Mouse (Mus musculus): ENCODE measurements at regions not wholly inside any gene's neighbourhood (a gene's known extent, or its start where the extent isn't known, plus 50 kb on each side); places are given as distances from the start of the nearest gene placed in this dataset.
"Not testable (repeated sequence)": the region's sequence is repeated elsewhere in the genome, so short reads cannot be mapped to it uniquely, and the experiment has no call there.

- DNase-seq (ENCODE audit: low spot score in 2 of 2), result peak; percentile 35 to 39
Observed at GRCm38 (mm10) chr16:22327386-22327785, 61.6 kb upstream of the Tra2b start.

DNA sequence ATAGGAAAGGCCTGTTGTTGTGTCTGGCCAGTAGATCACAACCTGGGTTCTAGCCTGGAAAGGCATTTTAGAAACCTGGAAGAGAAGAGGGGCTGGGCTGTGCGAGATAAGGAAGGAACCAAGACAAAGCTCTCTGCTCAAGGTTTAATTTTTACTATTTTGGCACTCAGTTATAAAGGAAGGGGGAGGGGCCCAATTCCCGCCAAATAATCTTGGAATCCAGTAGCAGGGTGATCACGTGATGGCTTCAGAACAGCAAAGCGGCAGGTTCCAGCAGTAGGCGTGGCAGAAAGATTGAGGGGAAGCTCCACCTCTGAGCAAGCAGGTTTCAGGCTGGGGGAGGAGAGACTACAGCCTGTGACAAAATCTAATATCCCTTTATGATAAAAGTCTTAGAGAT is 59.4 kb upstream of the Tra2b start:
- not testable (repeated sequence) for DNase-seq (ENCODE audit: low spot score in 2 of 2)

GRCm38 (mm10) chr16:22316251-22316711 is 50.5 kb upstream of the Tra2b start:
- DNase-seq (ENCODE audit: low spot score in 2 of 2), result peak in 1 of 2 experiments; percentile 20

Measured in right cerebral cortex, adult 2 months (tissue).